Mouse (Mus musculus) ES-Bruce4 (cell line): Measurements from ENCODE around the gene Ppa1. TPM values are rescaled to one million over a fixed set of nuclear protein-coding genes. Genes with fewer than 3 reads are reported as not detected.

Experiments
- H3K27ac ChIP-seq: 2 replicates; pipeline ENCODE4 v1.5.1; 2012; ENCODE audit warnings: low read length, inconsistent platforms; ENCODE audit not compliant: insufficient read depth
- H3K27me3 ChIP-seq: 2 replicates; pipeline ENCODE4 v1.6.1; 2012; ENCODE audit warnings: mild to moderate bottlenecking, low read length, inconsistent platforms; ENCODE audit not compliant: control insufficient read depth, poor library complexity, insufficient read depth, severe bottlenecking
- H3K36me3 ChIP-seq: 2 replicates; pipeline ENCODE4 v1.6.1; 2012; ENCODE audit warnings: inconsistent platforms, mild to moderate bottlenecking, low read length, moderate library complexity; ENCODE audit not compliant: control insufficient read depth, poor library complexity, insufficient read depth, severe bottlenecking
- H3K4me1 ChIP-seq: one replicate; pipeline ENCODE4 v1.8.1; 2011; ENCODE audit warnings: low read length; ENCODE audit not compliant: control insufficient read depth, insufficient read depth
- H3K4me3 ChIP-seq: 2 replicates; pipeline ENCODE4 v1.5.1; 2011; ENCODE audit warnings: low read depth, mild to moderate bottlenecking, low read length
- H3K9ac ChIP-seq: 2 replicates; pipeline ENCODE4 v1.6.1; 2012; ENCODE audit warnings: low read depth, mild to moderate bottlenecking, inconsistent platforms; ENCODE audit not compliant: poor library complexity, severe bottlenecking
- H3K9me3 ChIP-seq: replicated peaks from 2 replicates; pipeline ENCODE4 v1.6.1; 2012; ENCODE audit warnings: mild to moderate bottlenecking, low read length, inconsistent platforms; ENCODE audit not compliant: control insufficient read depth, poor library complexity, insufficient read depth, severe bottlenecking
- CTCF ChIP-seq: IDR thresholded peaks from one replicate; pipeline ENCODE4 v1.8.1; 2011; ENCODE audit warnings: low read depth, low read length
- EP300 ChIP-seq: IDR thresholded peaks from 2 replicates; pipeline ENCODE4 v1.6.1; 2011; ENCODE audit warnings: low read depth, low read length; ENCODE audit not compliant: insufficient read depth
- POLR2A ChIP-seq: IDR thresholded peaks from one replicate; pipeline ENCODE4 v1.8.1; 2011; ENCODE audit warnings: low read length; ENCODE audit not compliant: insufficient read depth
- polyA plus RNA-seq: library from polyadenylated mRNA; stranded (reverse); fragments of >200 nt; gene quantifications from 2 replicates; pipeline ENCODE4 v1.2.4, GENCODE M21; 2011; ENCODE audit warnings: low read depth; ENCODE audit not compliant: missing spikeins, insufficient read depth, insufficient read length

Ppa1 gene
- polyA plus RNA-seq, 1 experiment, result 149 TPM

DNA sequence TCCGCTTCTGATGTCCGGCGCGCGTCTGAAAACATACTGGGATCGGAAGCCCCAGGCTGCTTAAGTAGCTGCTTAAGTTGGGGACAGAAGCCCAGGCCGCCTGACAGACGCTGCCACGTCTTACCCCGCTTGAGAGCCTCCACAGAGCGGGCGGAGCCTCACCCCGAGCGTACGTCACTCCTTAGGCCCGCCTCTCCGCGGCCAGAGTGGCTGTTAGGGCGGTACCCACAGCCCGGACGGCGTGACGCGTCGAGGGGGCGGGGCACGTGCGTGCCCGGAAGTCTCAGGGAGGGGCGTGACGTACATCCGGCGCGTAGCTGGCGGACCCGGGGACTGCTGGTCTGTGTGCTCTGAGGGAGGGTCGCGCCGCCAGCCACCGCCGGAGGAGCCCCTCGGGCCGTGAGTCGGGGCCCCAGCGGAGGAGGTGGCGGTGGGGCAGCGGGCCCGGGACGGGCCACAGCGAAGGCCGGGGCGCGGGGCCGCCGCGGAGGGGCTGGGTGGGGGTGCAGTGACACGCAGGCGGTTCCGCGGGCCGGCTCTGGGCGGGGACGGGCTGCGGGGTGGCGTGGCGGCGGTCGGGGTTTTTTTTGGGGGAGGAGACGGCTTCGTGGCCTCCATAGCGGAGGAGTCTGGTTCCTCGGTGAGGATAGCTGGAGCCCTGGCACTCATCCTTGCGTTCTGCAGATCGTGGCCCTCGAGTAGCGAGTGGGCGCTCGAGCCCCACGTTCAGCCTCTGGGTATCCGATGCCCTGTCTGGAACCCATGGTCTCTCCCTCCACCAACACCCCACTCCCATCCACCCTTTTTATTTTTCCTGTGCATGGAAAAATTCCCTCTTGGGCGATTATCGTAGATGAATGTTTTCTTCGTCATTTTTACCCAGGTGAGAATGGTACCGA lies 31.9 kb downstream of the Ppa1 start, which contains the start of gene Sar1a:
Gene Sar1a, plus strand, starts transcription at position 285 of the 899 bp plus-strand sequence.
- peak within 1 kb of the TSS; percentile 95 for H3K4me3 ChIP-seq
- no peaks in the 10 kb centered on the region for H3K9me3 ChIP-seq
- peak within 1 kb of the TSS; percentile 82 for H3K9ac ChIP-seq
- H3K4me1 ChIP-seq, result no peaks in the 10 kb centered on the region
- no peaks in the 10 kb centered on the region for H3K27me3 ChIP-seq
- H3K27ac ChIP-seq, result no peak within 1 kb of the TSS
- TF ChIP-seq EP300, result no peak
- no peak for TF ChIP-seq CTCF
- no peak for TF ChIP-seq POLR2A
- H3K36me3 ChIP-seq, result peaks cover 5% of the 10 kb centered on the region

DNA sequence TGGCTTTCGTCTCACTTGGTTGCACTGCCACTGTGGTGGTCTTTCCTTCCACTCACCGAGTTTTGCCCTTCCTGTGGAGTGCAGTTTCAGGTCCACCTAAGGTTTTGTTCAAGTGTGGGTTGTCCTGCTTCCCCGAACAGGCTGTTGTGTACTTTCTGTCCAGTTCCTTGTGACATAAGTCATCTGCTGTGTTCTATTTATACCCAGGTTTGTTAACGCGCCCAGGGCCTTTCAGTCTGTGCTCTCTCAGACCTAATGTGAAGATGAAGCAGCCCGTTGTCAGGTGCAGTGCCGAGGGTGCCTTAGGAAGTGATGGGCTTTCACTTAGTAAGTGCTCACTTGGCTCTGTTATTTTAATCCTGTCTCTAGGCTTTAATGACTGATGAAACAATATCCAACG lies 41.1 kb downstream of the Ppa1 start:
- no peaks in the 10 kb centered on the region for H3K27me3 ChIP-seq
- no peak overlapping the region for H3K27ac ChIP-seq
- no peaks in the 10 kb centered on the region for H3K4me1 ChIP-seq
- TF ChIP-seq CTCF, result no peak
- TF ChIP-seq POLR2A, result no peak
- no peak for TF ChIP-seq EP300
- H3K4me3 ChIP-seq, result no peak overlapping the region
- no peak overlapping the region for H3K9ac ChIP-seq
- peaks cover 52% of the 10 kb centered on the region for H3K36me3 ChIP-seq
- H3K9me3 ChIP-seq, result no peaks in the 10 kb centered on the region

DNA sequence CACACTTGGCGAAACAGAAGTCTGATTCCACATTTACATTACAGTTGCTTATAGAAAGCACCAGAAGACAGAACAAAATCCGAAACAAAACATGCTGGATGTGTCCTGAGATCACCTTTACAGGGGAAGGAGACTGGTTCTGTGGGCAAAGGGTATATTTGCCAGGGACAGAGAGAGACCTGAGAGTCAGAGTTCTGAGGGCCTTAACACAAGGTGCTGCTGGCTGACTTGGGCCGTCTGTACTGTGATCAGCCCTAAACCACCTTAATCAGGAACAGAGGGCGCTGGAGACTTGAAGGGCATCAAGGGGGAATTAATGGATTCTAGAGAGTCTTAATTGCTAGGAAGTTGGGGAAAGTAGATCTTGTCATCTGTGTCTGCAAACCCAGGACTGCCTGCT lies 45.2 kb downstream of the Ppa1 start:
- Histone ChIP-seq H3K4me3 (no peak overlapping the region), H3K4me1 (no peaks in the 10 kb centered on the region), H3K27me3 (no peaks in the 10 kb centered on the region), H3K27ac (no peak overlapping the region), H3K36me3 (peaks cover 27% of the 10 kb centered on the region), H3K9ac (no peak overlapping the region), H3K9me3 (no peaks in the 10 kb centered on the region)
- TF ChIP-seq POLR2A (no peak), CTCF (no peak), EP300 (no peak)

DNA sequence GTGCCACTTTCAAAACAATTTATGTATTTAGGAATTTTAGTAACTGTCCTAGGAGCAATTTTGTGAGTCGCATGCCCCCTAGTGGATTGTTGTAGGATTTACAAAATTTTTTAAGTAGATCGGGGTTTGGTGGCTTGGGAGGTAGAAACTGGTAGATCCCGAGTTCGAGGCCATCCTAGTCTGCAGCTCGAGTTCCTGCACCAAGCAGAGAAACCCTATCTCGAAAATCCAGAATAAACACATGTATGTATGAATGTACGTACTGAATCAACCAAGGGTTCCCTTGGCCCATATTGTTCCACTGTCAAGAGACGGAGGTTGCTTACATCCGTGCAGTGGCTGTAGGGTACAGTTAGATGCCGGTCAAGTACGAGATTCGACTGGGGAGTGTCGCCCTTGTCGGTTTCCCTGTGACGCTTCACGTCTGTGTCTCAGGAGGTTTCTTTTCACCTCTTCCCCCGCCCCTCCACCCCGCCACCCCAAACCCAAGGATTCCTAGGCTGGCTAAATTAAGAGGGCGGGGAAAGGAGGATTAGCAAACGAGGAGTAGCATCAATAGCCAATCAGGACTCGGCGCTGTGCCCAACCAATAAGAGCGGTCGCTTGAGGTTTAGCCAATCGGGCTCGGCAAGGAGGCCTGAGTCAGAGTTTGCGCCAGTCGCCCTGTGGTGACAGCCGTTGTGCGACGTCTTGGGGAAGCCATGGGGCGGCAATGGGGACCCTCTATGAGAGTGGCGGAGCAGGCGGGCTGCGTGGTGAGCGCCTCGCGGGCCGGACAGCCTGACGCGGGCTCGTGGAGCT lies 46.7 kb downstream of the Ppa1 start, which contains the start of gene Tysnd1:
Gene Tysnd1, plus strand, starts transcription at position 645 of the 801 bp plus-strand sequence.
- H3K27ac ChIP-seq, result 0 out of 2 replicates have a peak within 1 kb of the TSS, but pooled peaks have one; percentile 16
- H3K36me3 ChIP-seq, result peaks cover 14% of the 10 kb centered on the region
- H3K4me3 ChIP-seq, result peak within 1 kb of the TSS; percentile 97
- H3K9ac ChIP-seq, result peak within 1 kb of the TSS; percentile 70
- no peaks in the 10 kb centered on the region for H3K9me3 ChIP-seq
- H3K27me3 ChIP-seq, result no peaks in the 10 kb centered on the region
- H3K4me1 ChIP-seq, result peaks cover 2% of the 10 kb centered on the region
- TF ChIP-seq POLR2A (no peak), CTCF (peak; percentile 10), EP300 (no peak)

DNA sequence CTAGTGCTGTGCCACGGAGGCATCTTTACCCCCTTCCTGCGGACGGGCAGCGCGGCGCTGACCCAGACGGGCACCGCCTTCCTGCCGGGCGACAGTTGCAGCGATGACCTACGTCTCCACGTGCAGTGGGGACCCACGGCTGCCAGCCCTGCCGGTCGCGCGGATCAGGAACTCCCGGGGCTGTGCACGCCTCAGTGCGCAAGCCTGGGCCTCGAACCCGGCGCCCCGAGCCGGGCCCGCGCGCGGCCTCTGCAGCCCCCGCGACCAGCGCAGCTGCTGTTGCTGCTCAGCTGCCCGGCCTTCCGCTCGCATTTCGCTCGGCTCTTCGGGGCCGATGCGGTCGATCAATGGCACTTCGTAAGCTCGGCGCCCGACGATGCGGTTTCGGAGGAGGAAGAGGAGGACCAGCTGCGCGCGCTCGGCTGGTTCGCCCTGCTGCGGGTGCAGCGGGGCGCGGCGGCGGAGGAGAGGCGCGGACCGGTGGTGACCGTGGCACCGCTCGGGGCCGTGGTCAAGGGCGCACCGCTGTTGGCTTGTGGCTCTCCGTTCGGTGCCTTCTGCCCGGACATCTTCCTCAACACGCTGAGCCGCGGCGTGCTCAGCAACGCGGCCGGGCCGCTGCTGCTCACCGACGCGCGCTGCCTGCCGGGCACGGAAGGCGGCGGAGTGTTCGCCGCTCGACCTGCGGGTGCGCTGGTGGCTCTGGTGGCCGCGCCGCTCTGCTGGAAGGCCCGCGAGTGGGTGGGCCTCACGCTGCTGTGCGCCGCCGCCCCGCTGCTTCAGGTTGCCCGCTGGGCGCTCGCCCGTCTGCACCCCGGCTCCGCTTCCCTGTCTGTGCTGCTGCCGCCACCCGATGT lies 47.6 kb downstream of the Ppa1 start:
- Histone ChIP-seq H3K9me3 (no peaks in the 10 kb centered on the region), H3K36me3 (peaks cover 7% of the 10 kb centered on the region), H3K27me3 (no peaks in the 10 kb centered on the region), H3K4me3 (peak overlapping the region; percentile 85), H3K9ac (peak overlapping the region; percentile 64), H3K27ac (no peak overlapping the region), H3K4me1 (peaks cover 2% of the 10 kb centered on the region)
- TF ChIP-seq CTCF, result no peak
- no peak for TF ChIP-seq EP300
- no peak for TF ChIP-seq POLR2A
